Mouse (Mus musculus): ENCODE measurements around the gene Elovl5. TPM values are rescaled to one million over a fixed set of nuclear protein-coding genes. Genes with fewer than 3 reads are reported as not detected.

Gene Elovl5
- 67.0 and 69.3 TPM in 2 replicates for polyA plus RNA-seq (2016; fragmentation: Nextera tagmentation; extraction: Ambion mirVana)

DNA sequence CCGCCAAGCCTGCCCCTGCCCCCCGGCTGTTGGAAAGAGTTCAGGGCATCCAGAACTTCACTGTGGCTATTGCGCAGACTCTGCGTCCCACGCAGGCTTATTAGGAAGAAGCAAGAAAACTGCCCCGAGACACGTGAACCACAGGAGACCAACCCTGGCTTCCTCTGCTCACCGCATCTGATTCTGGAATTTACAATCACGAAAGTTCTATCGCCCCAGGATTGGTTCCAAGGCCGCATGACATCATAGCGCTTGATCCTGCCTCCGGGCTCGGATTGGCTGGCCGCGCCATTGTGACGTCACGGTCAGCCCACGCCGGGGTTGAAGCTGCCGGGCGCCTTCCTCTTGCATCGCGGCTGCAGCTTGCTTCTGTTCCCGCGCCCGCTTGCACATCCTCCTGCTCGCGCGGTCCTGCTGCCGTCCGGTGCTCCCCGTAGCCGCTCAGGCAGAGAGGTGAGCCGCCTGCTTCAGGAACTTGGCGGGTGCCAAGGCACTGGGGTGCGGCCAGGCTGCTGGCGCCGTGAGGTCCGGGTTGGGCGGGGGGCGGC lies at the start of gene Elovl5:
Gene Elovl5 (plus strand): TSS at position 291 of the 548 bp plus-strand sequence.
- H3K27me3 ChIP-seq: no peaks in the 10 kb centered on the region
- 0% methylated on average over 42 of the region's 42 CpGs for WGBS
- ATAC-seq (ENCODE audit: low FRiP score, low read depth): peak; percentile 98

DNA sequence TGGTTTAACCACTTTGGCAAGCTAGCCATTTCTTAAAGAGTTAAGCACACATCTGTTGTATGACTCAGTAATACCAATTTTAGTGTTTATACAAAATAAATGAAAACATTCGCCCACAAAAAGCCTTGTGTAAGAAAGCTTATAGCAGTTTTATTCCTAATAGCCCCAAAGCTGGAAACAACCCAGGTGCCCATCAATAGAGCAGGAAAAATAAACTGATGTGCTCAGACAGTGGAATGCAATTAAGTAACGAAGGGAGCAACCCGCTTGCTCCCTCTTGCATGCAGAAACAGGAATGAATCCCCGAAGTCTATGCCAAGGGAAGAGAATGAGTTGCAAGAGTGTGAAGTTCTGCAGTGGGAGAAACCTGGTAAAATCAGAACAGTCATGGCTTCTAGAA lies 25.7 kb upstream of the Elovl5 start:
- Histone ChIP-seq H3K36me3 (no peaks in the 10 kb centered on the region), H3K9me3 (no peaks in the 10 kb centered on the region), H3K4me3 (no peak overlapping the region), H3K27ac (replicated peaks) (no peak overlapping the region), H3K4me2 (replicated peaks) (no peak overlapping the region), H3K27me3 (no peaks in the 10 kb centered on the region; the same call in 1 of the 2 replicates), H3K9ac (replicated peaks) (no peak overlapping the region), H3K4me1 (no peaks in the 10 kb centered on the region)
- 85% methylated on average over 4 of the region's 4 CpGs for WGBS
- ATAC-seq (ENCODE audit: low FRiP score, low read depth): no peak

More for the DNA sequence above, at the start of gene Elovl5:
- H3K27ac ChIP-seq (replicated peaks): peak within 1 kb of the TSS; percentile 92
- H3K9me3 ChIP-seq: no peaks in the 10 kb centered on the region
- H3K36me3 ChIP-seq: no peaks in the 10 kb centered on the region
- H3K4me2 ChIP-seq (replicated peaks): peak within 1 kb of the TSS; percentile 87
- H3K4me3 ChIP-seq: peak within 1 kb of the TSS; percentile 93
- H3K4me1 ChIP-seq: peaks cover 24% of the 10 kb centered on the region
- peak within 1 kb of the TSS; percentile 81 for H3K9ac ChIP-seq (replicated peaks)

DNA sequence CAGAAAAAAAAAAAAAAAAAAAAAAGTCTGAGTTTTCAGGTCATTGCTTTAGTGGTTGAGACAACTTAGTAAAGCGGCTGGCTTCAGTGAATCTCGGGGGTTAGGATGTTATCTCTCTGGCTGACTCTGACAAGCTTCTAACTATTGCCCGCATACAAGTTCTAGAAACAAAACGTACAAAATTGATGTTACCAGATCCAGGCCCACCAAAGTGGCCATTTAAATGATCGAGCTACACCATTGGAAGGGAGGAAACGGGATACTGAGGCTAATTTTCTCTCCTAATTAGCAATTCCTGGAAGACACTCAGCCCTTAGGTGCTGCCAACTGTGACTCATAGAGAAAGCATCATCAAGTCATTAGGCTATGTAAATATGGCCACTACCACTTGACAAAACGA lies 18.6 kb upstream of the Elovl5 start:
- no peak overlapping the region for H3K27ac ChIP-seq (replicated peaks)
- H3K36me3 ChIP-seq: no peaks in the 10 kb centered on the region
- ATAC-seq (ENCODE audit: low FRiP score, low read depth): no peak
- no peaks in the 10 kb centered on the region for H3K4me1 ChIP-seq
- H3K4me3 ChIP-seq: no peak overlapping the region
- H3K27me3 ChIP-seq: no peaks in the 10 kb centered on the region; the same call in 1 of the 2 replicates
- no peak overlapping the region for H3K4me2 ChIP-seq (replicated peaks)
- H3K9ac ChIP-seq (replicated peaks): no peak overlapping the region
- no peaks in the 10 kb centered on the region for H3K9me3 ChIP-seq
- WGBS: 79% methylated on average over 7 of the region's 7 CpGs

DNA sequence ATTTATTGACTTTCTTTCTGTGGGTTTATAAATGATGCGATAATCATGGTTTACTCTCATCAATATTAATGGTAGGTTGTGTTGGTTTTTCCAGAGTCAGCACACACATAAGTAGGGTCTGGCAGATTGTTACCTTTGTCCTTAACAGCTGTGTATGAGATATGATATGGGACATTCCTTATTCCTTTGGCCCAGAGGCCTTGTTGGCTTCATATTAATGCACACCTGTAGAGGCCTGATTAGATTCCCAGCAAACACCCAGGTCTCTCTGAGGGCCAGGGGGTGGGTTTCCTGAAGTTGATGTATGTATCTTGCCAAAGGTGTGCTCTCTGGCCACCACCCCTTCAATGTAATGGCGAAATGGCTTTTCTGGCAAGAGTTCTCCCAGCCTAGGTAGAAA lies 13.0 kb upstream of the Elovl5 start:
- Histone ChIP-seq H3K4me3 (no peak overlapping the region), H3K4me1 (no peaks in the 10 kb centered on the region; the same call in 1 of the 2 replicates), H3K27ac (replicated peaks) (no peak overlapping the region), H3K9me3 (no peaks in the 10 kb centered on the region), H3K36me3 (no peaks in the 10 kb centered on the region), H3K27me3 (no peaks in the 10 kb centered on the region; the same call in 1 of the 2 replicates), H3K4me2 (replicated peaks) (no peak overlapping the region), H3K9ac (replicated peaks) (no peak overlapping the region)
- ATAC-seq (ENCODE audit: low FRiP score, low read depth): no peak
- 87% methylated on average over 2 of the region's 2 CpGs for WGBS

DNA sequence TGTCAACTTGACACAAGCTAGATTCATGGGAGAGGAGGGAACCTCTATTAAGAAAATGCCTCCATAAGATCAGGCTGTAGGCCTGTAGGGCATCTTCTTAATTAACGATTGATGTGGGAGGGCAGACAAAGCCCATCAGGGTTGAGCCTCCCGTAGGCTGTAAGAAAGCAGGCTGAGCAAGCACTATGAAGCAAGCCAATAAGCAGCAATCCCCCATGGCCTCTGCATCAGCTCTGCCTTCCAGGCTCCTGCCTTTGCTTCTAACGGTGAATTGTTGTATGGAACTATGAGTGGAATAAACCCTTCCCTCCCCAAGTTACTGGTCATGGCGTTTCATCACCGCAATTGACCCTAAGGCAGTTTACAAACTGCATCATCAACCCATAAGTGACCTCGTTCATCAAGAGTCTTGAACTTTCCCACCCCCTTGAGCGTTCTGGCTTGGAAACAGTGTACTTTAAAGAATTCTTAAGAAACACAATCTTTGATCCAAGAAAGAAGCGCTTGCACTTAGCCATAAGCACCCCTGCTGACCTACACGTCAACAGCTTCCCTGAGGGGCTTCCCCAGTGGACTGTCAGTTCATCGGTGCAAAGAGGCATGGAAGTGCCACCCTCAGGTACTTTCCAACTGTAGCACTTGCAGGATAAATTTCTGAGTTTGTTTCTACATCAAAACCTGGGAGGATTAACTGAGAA lies 7.4 kb upstream of the Elovl5 start:
- Histone ChIP-seq H3K36me3 (no peaks in the 10 kb centered on the region), H3K4me2 (replicated peaks) (peak overlapping the region; percentile 65), H3K27me3 (no peaks in the 10 kb centered on the region; the same call in 1 of the 2 replicates), H3K4me3 (peak overlapping the region; percentile 71), H3K9me3 (no peaks in the 10 kb centered on the region), H3K27ac (replicated peaks) (peak overlapping the region; percentile 91), H3K4me1 (peaks cover 18% of the 10 kb centered on the region), H3K9ac (replicated peaks) (no peak overlapping the region)
- peak; percentile 7 for ATAC-seq (ENCODE audit: low FRiP score, low read depth)
- WGBS: 15% methylated on average over 10 of the region's 10 CpGs

DNA sequence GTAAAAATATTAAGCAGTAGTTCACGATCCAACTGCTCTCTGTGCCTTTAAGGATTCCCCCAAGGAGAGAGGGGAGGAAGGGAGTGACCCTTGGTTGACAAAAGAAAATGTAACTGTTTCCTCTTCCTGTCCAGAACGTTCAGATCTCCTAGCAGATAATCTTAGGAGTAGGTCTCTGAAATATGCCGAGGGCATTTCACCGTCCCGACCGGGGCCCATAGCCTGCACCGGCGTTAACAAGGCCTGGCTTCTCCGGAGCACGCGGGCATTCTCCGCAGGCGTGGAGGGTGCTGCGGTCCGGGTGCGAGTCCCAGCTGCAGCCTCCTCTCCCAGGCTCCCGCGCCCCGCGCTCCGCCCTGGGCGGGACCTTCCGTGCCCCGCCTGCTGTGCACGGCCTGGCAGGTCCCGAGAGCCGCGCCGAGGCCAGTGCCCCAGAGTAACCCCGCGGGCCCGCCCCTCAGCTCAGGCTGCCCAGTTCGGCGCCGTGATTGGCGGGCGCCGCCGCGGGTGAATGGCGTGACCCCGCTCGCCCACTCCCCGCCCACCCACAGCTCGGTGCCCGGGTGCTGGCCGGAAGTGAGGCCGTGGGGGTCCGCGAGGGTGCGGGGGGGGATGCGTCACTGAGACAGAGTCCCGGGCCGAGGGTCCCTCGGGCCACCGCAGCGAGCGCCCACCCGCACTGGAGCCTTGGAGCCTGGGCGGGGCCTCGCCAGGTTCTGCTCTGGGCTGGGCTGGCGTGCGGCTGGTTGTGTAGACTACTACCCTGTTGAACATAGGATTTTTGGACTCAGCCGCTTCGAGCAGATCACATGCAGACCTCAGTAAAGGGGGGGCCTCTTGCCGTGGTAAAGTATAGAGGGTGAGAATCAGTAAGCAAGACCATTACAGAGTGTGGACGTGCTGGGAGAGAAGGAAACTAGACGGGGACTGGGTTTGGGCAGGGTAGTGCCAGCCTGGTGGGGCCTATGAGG lies 6.6 kb upstream of the Elovl5 start:
- Histone ChIP-seq H3K27ac (replicated peaks) (peak overlapping the region; percentile 91), H3K4me3 (peak overlapping the region; percentile 71), H3K9me3 (no peaks in the 10 kb centered on the region), H3K4me1 (peaks cover 18% of the 10 kb centered on the region), H3K4me2 (replicated peaks) (peak overlapping the region; percentile 65), H3K9ac (replicated peaks) (peak overlapping the region; percentile 74), H3K27me3 (no peaks in the 10 kb centered on the region; the same call in 1 of the 2 replicates), H3K36me3 (no peaks in the 10 kb centered on the region)
- WGBS: under 1% methylated on average over 58 of the region's 68 CpGs
- ATAC-seq (ENCODE audit: low FRiP score, low read depth): peak; percentile 97

DNA sequence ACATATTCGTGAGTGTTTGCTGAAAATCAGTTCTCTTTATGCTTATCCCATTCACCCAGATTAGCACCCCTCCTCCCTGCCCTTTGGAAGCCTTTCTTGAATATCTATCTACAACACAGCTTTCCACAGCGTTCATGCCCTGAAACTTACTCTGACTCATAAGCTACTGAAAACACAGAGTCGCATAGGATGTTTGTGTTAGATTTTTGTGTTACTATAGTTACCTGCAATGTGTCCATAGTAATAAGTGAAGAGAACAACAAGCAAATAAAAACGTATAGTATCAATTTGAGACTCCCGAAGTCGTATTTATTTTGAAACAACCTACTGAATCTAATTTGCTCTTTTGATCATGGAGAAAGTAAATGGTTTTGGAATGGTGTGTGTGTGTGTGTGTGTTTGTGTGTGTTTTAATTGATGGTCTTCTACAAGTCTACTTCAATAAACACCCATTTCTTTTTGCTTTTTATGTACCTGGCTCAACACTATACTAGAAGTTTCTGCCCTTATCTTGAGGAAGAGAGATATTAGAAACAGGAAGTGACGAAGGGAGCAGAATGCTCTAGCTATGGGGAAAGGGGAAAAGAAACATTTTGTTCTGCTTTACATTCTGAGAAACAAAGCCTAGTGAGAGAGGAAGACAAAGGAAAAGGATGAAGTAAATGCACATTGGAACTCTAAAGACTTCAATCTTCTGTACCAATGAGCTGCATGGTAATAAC lies 5.5 kb upstream of the Elovl5 start:
- Histone ChIP-seq H3K27ac (replicated peaks) (peak overlapping the region; percentile 91; the same call in 1 of the 2 replicates), H3K27me3 (no peaks in the 10 kb centered on the region; the same call in 1 of the 2 replicates), H3K9me3 (no peaks in the 10 kb centered on the region), H3K9ac (replicated peaks) (0 out of 2 replicates have a peak overlapping the region, but pooled peaks have one; percentile 74), H3K36me3 (no peaks in the 10 kb centered on the region), H3K4me1 (peaks cover 18% of the 10 kb centered on the region), H3K4me2 (replicated peaks) (peak overlapping the region; percentile 65), H3K4me3 (peak overlapping the region; percentile 71)
- no peak for ATAC-seq (ENCODE audit: low FRiP score, low read depth)
- 54% methylated on average over 7 of the region's 7 CpGs for WGBS

DNA sequence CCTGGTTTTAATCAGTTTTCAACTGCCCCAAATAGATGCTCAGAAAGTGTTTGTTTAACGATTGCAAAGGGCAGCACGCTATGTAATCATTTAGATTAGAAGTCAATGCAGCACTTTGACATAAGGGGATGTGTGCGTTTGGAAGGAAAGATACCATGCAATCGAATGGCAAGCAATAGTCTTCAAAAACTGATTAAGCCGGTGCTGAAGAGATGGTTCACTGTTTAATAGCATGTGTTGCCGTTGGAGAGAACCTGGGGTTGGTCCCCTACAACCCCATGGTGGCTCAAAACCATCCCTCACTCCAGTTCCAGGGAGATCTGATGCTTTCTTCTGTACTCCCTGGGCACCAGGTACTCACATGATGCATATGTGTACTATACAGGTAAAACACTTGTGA lies 4.9 kb upstream of the Elovl5 start:
- ATAC-seq (ENCODE audit: low FRiP score, low read depth): no peak
- Histone ChIP-seq H3K4me2 (replicated peaks) (no peak overlapping the region), H3K9ac (replicated peaks) (no peak overlapping the region), H3K27me3 (no peaks in the 10 kb centered on the region), H3K27ac (replicated peaks) (no peak overlapping the region), H3K36me3 (no peaks in the 10 kb centered on the region), H3K4me3 (no peak overlapping the region), H3K9me3 (no peaks in the 10 kb centered on the region), H3K4me1 (peaks cover 18% of the 10 kb centered on the region)
- WGBS: 84% methylated on average over 6 of the region's 6 CpGs

DNA sequence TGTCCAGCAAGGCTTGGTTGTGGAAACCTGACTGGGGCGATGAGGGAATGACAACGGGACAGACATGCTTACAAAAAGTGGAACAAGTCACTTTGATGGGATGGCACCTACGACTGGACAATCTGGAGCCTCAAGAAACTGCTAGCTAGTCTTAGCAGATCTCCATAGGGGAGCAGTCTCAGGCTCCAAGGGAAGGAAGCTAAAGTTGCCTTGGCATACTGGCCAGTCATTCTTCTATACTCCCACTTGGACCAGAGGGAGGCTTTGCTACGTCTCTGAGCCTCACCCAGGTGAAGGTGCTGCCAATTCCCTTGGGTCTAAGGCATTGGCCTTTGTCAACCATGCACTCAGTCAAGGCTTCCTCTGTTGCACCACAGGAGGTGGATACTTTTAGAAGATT lies 2.5 kb upstream of the Elovl5 start:
- Histone ChIP-seq H3K27ac (replicated peaks) (no peak overlapping the region), H3K27me3 (no peaks in the 10 kb centered on the region), H3K4me1 (peaks cover 30% of the 10 kb centered on the region), H3K9me3 (no peaks in the 10 kb centered on the region), H3K4me3 (no peak overlapping the region), H3K36me3 (no peaks in the 10 kb centered on the region), H3K9ac (replicated peaks) (no peak overlapping the region), H3K4me2 (replicated peaks) (no peak overlapping the region)
- whole genome bisulfite sequencing: 86% methylated on average over 4 of the region's 4 CpGs
- ATAC-seq (ENCODE audit: low FRiP score, low read depth): no peak

DNA sequence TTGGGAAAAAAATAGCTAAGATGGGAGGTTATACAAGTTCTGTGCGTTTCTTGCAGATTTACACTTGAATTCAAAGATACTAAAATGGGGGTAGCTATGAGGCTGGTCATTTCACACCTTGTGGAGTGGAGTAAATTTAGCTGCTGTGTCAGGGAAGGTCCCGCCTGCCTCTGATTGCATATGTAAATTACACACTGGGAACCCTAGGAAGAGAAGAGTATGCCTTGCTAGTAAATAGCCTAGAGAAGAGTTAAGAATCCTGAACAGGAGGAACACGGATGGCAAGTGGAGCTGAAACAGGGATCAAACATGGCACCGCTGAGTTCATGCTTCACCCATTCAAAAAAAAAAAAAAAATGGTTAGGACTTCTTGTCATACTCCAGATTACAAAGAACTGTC lies 1.4 kb upstream of the Elovl5 start:
- Histone ChIP-seq H3K27ac (replicated peaks) (no peak overlapping the region), H3K4me3 (no peak overlapping the region), H3K27me3 (no peaks in the 10 kb centered on the region), H3K4me1 (peaks cover 32% of the 10 kb centered on the region), H3K4me2 (replicated peaks) (no peak overlapping the region), H3K9me3 (no peaks in the 10 kb centered on the region), H3K36me3 (no peaks in the 10 kb centered on the region), H3K9ac (replicated peaks) (no peak overlapping the region)
- ATAC-seq (ENCODE audit: low FRiP score, low read depth): no peak
- 58% methylated on average over 4 of the region's 4 CpGs for WGBS

DNA sequence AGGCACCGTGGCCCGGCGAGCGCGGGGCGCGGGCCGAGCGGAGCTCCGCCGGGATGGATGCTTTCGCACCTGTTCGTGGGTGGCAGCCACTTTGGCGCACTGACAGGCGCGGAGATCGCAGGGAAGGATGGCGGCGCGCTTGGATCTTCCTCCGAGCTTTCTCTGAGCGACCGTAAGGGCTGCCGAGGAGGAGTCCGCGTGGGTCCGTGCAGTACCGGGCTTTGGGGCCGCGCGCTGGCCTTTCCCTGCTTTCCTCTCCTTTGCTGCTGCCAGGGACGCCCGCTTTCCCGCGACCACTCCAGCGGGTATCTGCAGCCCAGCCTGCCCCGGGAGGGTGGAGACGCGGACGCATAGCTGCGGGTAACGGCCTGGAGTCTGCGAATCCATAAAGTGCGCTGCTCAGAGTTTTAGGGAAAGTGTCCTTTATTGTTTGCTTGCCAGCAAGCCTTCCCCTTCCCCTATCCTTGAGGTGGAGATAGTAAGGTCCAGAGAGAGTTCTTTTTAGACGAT lies 513 bp downstream of the Elovl5 start:
- WGBS: 0% methylated on average over 45 of the region's 45 CpGs
- H3K4me2 ChIP-seq (replicated peaks): peak overlapping the region; percentile 87
- H3K4me3 ChIP-seq: peak overlapping the region; percentile 93
- H3K4me1 ChIP-seq: peaks cover 24% of the 10 kb centered on the region
- no peaks in the 10 kb centered on the region for H3K27me3 ChIP-seq
- peak overlapping the region; percentile 92 for H3K27ac ChIP-seq (replicated peaks)
- ATAC-seq (ENCODE audit: low FRiP score, low read depth): peak; percentile 66
- peak overlapping the region; percentile 81 for H3K9ac ChIP-seq (replicated peaks)
- no peaks in the 10 kb centered on the region for H3K36me3 ChIP-seq
- no peaks in the 10 kb centered on the region for H3K9me3 ChIP-seq

All from midbrain, embryonic 12.5 days (tissue).